Mouse (Mus musculus) spleen, adult 2 months (tissue): ENCODE measurements around the gene Ier5.

Source experiments
- CTCF ChIP-seq: fragments of 200-500 bp; IDR thresholded peaks from 2 replicates; pipeline ENCODE4 v1.5.1; 2011; ENCODE audit warnings: mild to moderate bottlenecking, inconsistent platforms; ENCODE audit not compliant: insufficient read depth, insufficient read length, insufficient replicate concordance; ENCODE audit errors: extremely low read depth
- POLR2A ChIP-seq: fragments of 200-500 bp; IDR thresholded peaks from 2 replicates; pipeline ENCODE4 v1.6.1; 2011; ENCODE audit warnings: low read depth, low read length, inconsistent platforms

- TF ChIP-seq CTCF (no peak), POLR2A (no peak)
Measured at GRCm38 (mm10) chr1:155082965-155083268, 16.5 kb downstream of the Ier5 start.
